ENCODE assay signal across 22 mouse cellular contexts in genomic region chr7:99061056-99061680, GRCm38 (mm10).
DNase-seq lines count a peak whose midpoint lies in the region; ATAC-seq and TF ChIP-seq lines count a peak whose summit lies in the region.
"Had no signal": no experiment of that assay in that cellular context is flagged by ENCODE, and none has a peak within 500 bp of the region (broad histone marks: within the 10 kb centered on the region; RNA-seq: fewer than 3 reads in every experiment).

No protein-coding gene starts in this region.

- intact Hi-C loops in left cerebral cortex, adult 2 months (cut with DNase I) = no loop called here

- H3K4me3 ChIP-seq in left cerebral cortex, adult 2 months = no peak overlapping the region
- no peak overlapping the region for H3K4me3 ChIP-seq in neural tube, embryonic 15.5 days (replicated peaks)
- H3K4me3 ChIP-seq: embryonic facial prominence, embryonic 13.5 days; heart, adult 2 months; hindbrain, embryonic 12.5 days; layer of hippocampus, adult 2 months; limb, embryonic 10.5 days had no signal

- H3K27ac ChIP-seq in left cerebral cortex, adult 2 months = 0 out of 2 replicates have a peak overlapping the region, but pooled peaks have one; percentile 1
- H3K27ac ChIP-seq in neural tube, embryonic 15.5 days (replicated peaks) = no peak overlapping the region
- H3K27ac ChIP-seq: heart, adult 2 months; hindbrain, embryonic 12.5 days; layer of hippocampus, adult 2 months; limb, embryonic 10.5 days; stomach, postnatal 0 days had no signal

- no peak overlapping the region for H3K4me2 ChIP-seq in neural tube, embryonic 15.5 days
- H3K4me2 ChIP-seq: embryonic facial prominence, embryonic 13.5 days; hindbrain, embryonic 12.5 days; liver, embryonic 11.5 days had no signal

- no peak for TF ChIP-seq CTCF in left cerebral cortex, adult 2 months (IDR thresholded peaks at IDR 0.05)

- H3K36me3 ChIP-seq in neural tube, embryonic 15.5 days = no peaks in the 10 kb centered on the region
- H3K36me3 ChIP-seq: embryonic facial prominence, embryonic 13.5 days; hindbrain, embryonic 12.5 days; limb, embryonic 10.5 days had no signal

- no peak for ATAC-seq in neural tube, embryonic 15.5 days (ENCODE audit: low FRiP score)
- ATAC-seq: Patski had no signal

- H3K4me1 ChIP-seq in neural tube, embryonic 15.5 days = peaks cover 11% of the 10 kb centered on the region

- WGBS in neural tube, embryonic 15.5 days = 79% methylated on average over 7 of the region's 7 CpGs

- no peaks in the 10 kb centered on the region for H3K9me3 ChIP-seq in neural tube, embryonic 15.5 days (replicated peaks)
- H3K9me3 ChIP-seq: embryonic facial prominence, embryonic 13.5 days; hindbrain, embryonic 12.5 days; limb, embryonic 10.5 days had no signal

- H3K27me3 ChIP-seq in neural tube, embryonic 15.5 days (replicated peaks) = no peaks in the 10 kb centered on the region
- H3K27me3 ChIP-seq: embryonic facial prominence, embryonic 13.5 days; hindbrain, embryonic 12.5 days; Patski had no signal

- H3K9ac ChIP-seq in neural tube, embryonic 15.5 days (replicated peaks) = no peak overlapping the region
- H3K9ac ChIP-seq: embryonic facial prominence, embryonic 13.5 days; hindbrain, embryonic 12.5 days had no signal

- no peak for DNase-seq in left cerebral cortex, adult 2 months (ENCODE audit: extremely low spot score in 1 of 2, low spot score in 2 of 2)
- DNase-seq in left cerebral cortex, adult 8-10 months (ENCODE audit: low spot score in 2 of 2) = no peak
- DNase-seq in cerebellum, adult 11-12 months = peak; percentile 48
- DNase-seq in cerebellum, postnatal 14 days = peak; percentile 52 to 61
- DNase-seq in heart, adult 18-20 months = no peak
- no peak for DNase-seq in liver
- DNase-seq: adrenal gland, postnatal 10 days; heart, adult 2 months; kidney, adult 2 months; kidney, postnatal 14 days; lung, adult 2 months; lung, postnatal 36 days; retina, postnatal 1 day; right cerebral cortex, postnatal 4 days had no signal

Comparison
In these comparisons a context has a peak if more than half of its experiments do, and no peak if none do; other contexts are left out.
1. DNase-seq: peak in cerebellum, adult 11-12 months (single experiment) and cerebellum, postnatal 14 days (2 of 2); none in left cerebral cortex, adult 2 months (0 of 2), left cerebral cortex, adult 8-10 months (0 of 2), heart, adult 18-20 months (0 of 2) and liver (single experiment).